Mouse (Mus musculus) ES-E14 (cell line): ENCODE measurements around the gene Dtnb.

Experiments used
- ZC3H11A ChIP-seq: IDR thresholded peaks from 2 replicates; pipeline ENCODE4 v1.6.1; 2012; ENCODE audit warnings: low read depth, mild to moderate bottlenecking, inconsistent platforms, low read length, borderline replicate concordance
- ZNF384 ChIP-seq: IDR thresholded peaks from 2 replicates; pipeline ENCODE4 v1.6.1; 2012; ENCODE audit warnings: low read depth, low read length, inconsistent platforms

DNA sequence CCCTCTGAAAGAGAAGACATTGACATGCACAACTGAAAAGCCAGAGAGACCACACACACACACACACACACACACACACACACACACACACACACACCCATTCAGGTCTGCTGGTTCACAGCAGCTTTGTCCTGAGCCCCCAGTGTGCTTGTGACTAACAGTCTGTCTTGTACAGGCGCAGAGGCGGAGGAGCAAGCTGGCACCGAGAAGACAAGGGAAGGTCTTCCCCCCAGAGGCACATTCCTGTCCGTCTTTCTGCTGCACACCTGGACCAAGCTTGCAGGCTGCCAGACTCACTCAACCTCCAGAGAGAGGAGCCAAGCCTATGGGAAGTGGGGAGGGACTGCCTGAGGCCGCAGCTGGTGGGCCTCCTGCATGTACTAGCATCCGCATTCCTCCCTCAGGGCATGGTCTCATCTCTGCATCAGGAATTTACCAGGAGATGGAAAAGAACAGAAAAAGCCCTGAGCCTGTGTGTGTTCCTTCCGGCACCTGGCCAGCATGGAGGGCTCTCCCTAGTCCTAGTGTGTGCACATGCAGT is 208.8 kb downstream of the Dtnb start:
- no peak for TF ChIP-seq ZNF384
- no peak for TF ChIP-seq ZC3H11A
